ENCODE assay signal across 8 mouse cellular contexts in genomic region chr19:5389647-5390046, GRCm38 (mm10). TPM values are rescaled to one million over a fixed set of nuclear protein-coding genes. Genes with fewer than 3 reads are reported as not detected.
DNase-seq lines count a peak whose midpoint lies in the region; ATAC-seq and TF ChIP-seq lines count a peak whose summit lies in the region.

No protein-coding gene starts in this region.

- H3K4me3 ChIP-seq in bone marrow macrophage, adult 2 months (ENCODE audit: insufficient read depth, low read length) = peak overlapping the region; percentile 96
- H3K4me3 ChIP-seq in heart, embryonic 10.5 days = peak overlapping the region; percentile 99
- H3K4me3 ChIP-seq in kidney, postnatal 0 days (replicated peaks; ENCODE audit: low read depth, low read length) = peak overlapping the region; percentile 94
- H3K4me3 ChIP-seq in macrophage (ENCODE audit: inconsistent target) = peak overlapping the region; percentile 79
- peak overlapping the region; percentile 95 for H3K4me3 ChIP-seq in stomach, embryonic 14.5 days (ENCODE audit: low read depth, low read length)

- no peaks in the 10 kb centered on the region for H3K27me3 ChIP-seq in heart, embryonic 10.5 days (ENCODE audit: insufficient read depth, poor library complexity, severe bottlenecking)
- no peaks in the 10 kb centered on the region for H3K27me3 ChIP-seq in kidney, postnatal 0 days (ENCODE audit: insufficient read depth, low read length)
- no peaks in the 10 kb centered on the region for H3K27me3 ChIP-seq in stomach, embryonic 14.5 days (ENCODE audit: control insufficient read depth, insufficient read depth, low read length)

- peaks cover 35% of the 10 kb centered on the region for H3K79me2 ChIP-seq in macrophage (ENCODE audit: inconsistent target)

- no peaks in the 10 kb centered on the region for H3K9me3 ChIP-seq in heart, embryonic 10.5 days
- H3K9me3 ChIP-seq in kidney, postnatal 0 days (replicated peaks; ENCODE audit: low read length) = no peaks in the 10 kb centered on the region
- no peaks in the 10 kb centered on the region for H3K9me3 ChIP-seq in stomach, embryonic 14.5 days (ENCODE audit: control insufficient read depth, low read depth, low read length)

- H3K36me3 ChIP-seq in heart, embryonic 10.5 days = peaks cover 13% of the 10 kb centered on the region
- H3K36me3 ChIP-seq in kidney, postnatal 0 days (ENCODE audit: insufficient read depth, low read length) = peaks cover 10% of the 10 kb centered on the region; the same call in 1 of the 2 replicates
- H3K36me3 ChIP-seq in macrophage (ENCODE audit: inconsistent target) = peaks cover 9% of the 10 kb centered on the region; the same call in 1 of the 2 replicates
- H3K36me3 ChIP-seq in stomach, embryonic 14.5 days (ENCODE audit: control insufficient read depth, insufficient read depth, low read length) = peaks cover 12% of the 10 kb centered on the region; the same call in 1 of the 2 replicates

- H3K9ac ChIP-seq in kidney, postnatal 0 days (ENCODE audit: low read depth, low read length) = peak overlapping the region; percentile 98
- H3K9ac ChIP-seq in stomach, embryonic 14.5 days (replicated peaks; ENCODE audit: low read depth, low read length) = peak overlapping the region; percentile 37; the same call in 1 of the 2 replicates

- H3K27ac ChIP-seq in bone marrow macrophage, adult 2 months (ENCODE audit: insufficient read depth, low read depth, low read length) = peak overlapping the region; percentile 78
- peak overlapping the region; percentile 92 for H3K27ac ChIP-seq in heart, embryonic 10.5 days
- H3K27ac ChIP-seq in kidney, postnatal 0 days = peak overlapping the region; percentile 90
- H3K27ac ChIP-seq in macrophage = peak overlapping the region; percentile 66
- H3K27ac ChIP-seq in stomach, embryonic 14.5 days (ENCODE audit: low read length) = peak overlapping the region; percentile 52; the same call in 1 of the 2 replicates

- H3K4me2 ChIP-seq in kidney, postnatal 0 days (ENCODE audit: low read length) = peak overlapping the region; percentile 62
- H3K4me2 ChIP-seq in stomach, embryonic 14.5 days (replicated peaks; ENCODE audit: low read depth, low read length) = peak overlapping the region; percentile 86

- H3K4me1 ChIP-seq in bone marrow macrophage, adult 2 months (ENCODE audit: control insufficient read depth, insufficient read depth, low read length) = peaks cover 15% of the 10 kb centered on the region
- H3K4me1 ChIP-seq in heart, embryonic 10.5 days = peaks cover 45% of the 10 kb centered on the region
- H3K4me1 ChIP-seq in kidney, postnatal 0 days (replicated peaks; ENCODE audit: insufficient read depth, low read length) = peaks cover 7% of the 10 kb centered on the region; the same call in 1 of the 2 replicates
- H3K4me1 ChIP-seq in stomach, embryonic 14.5 days (ENCODE audit: control insufficient read depth, insufficient read depth, low read length) = peaks cover 19% of the 10 kb centered on the region

- no peak for TF ChIP-seq CTCF in bone marrow macrophage, adult 2 months (IDR thresholded peaks at IDR 0.05; ENCODE audit: low read depth, low read length)
- TF ChIP-seq CTCF in kidney, postnatal 0 days (IDR thresholded peaks at IDR 0.05; ENCODE audit: low read depth) = no peak

- no peak for ATAC-seq in kidney, postnatal 0 days (replicated peaks; ENCODE audit: low FRiP score, low read depth)
- ATAC-seq in stomach, embryonic 14.5 days (ENCODE audit: insufficient number of reproducible peaks, insufficient read depth, low FRiP score, low read depth) = no peak

- DNase-seq in adrenal gland, adult 2 months = peak; percentile 39
- DNase-seq in adrenal gland, postnatal 25 days = no peak
- DNase-seq in heart, embryonic 10.5 days (ENCODE audit: low spot score) = peak; percentile 85
- peak; percentile 69 for DNase-seq in kidney, postnatal 0 days (ENCODE audit: low spot score)
- DNase-seq in layer of hippocampus, adult 18-20 months (ENCODE audit: low spot score in 2 of 2) = no peak

- 31% methylated on average over 12 of the region's 12 CpGs for WGBS in heart, embryonic 10.5 days
- 9% methylated on average over 12 of the region's 12 CpGs for WGBS in kidney, postnatal 0 days
- WGBS in macrophage (ENCODE audit: missing documents) = 4% methylated on average over 12 of the region's 12 CpGs
- 20% methylated on average over 12 of the region's 12 CpGs for WGBS in stomach, embryonic 14.5 days

- TF ChIP-seq POLR2A in bone marrow macrophage, adult 2 months (IDR thresholded peaks at IDR 0.05; ENCODE audit: borderline replicate concordance, low read depth, low read length) = no peak

RNA-seq across cellular contexts. Expression of gene Sart1, which starts 1.1 kb away (rescaled TPM):
- 10 to 100 TPM; 72.2 to 88.9 TPM for total RNA-seq in adrenal gland, adult 2 months (2021)
- polyA plus RNA-seq in adrenal gland, adult 2 months (2012; rRNA removed) = 5.4 and 8.1 TPM in 2 replicates
- 49.8 and 93.4 TPM in 2 replicates for total RNA-seq in adrenal gland, postnatal 25 days (2021)
- polyA plus RNA-seq in bone marrow macrophage, adult 2 months (2012; ENCODE audit: insufficient read depth, insufficient read length, missing spikeins) = 103 and 110 TPM in 2 replicates
- 52.7 and 88.8 TPM in 2 replicates for polyA plus RNA-seq in heart, embryonic 10.5 days (2016; fragmentation: Nextera tagmentation; extraction: Ambion mirVana)
- polyA plus RNA-seq in kidney, postnatal 0 days (2015; fragmentation: Nextera tagmentation; extraction: Ambion mirVana) = 56.1 and 57.8 TPM in 2 replicates
- total RNA-seq in macrophage (2018; cell fraction: chromatin; rRNA removed) = 100 to 1,000 TPM in 14 of 26 experiments, 10 to 100 TPM in 12; 52.8 to 244 (median 105) TPM
- total RNA-seq in macrophage (2018; cell fraction: cytosol; rRNA removed) = 10 to 100 TPM; 30.0 to 51.4 (median 42.0) TPM
- total RNA-seq in macrophage (2018; cell fraction: nucleus; rRNA removed) = 100 to 1,000 TPM in 2 of 26 experiments, 10 to 100 TPM in 24; 44.6 to 130 (median 71.7) TPM
- polyA plus RNA-seq in macrophage (2018) = 31.4 to 48.9 TPM (median 32.4 TPM) in 3 replicates
- polyA plus RNA-seq in stomach, embryonic 14.5 days (2014; fragmentation: Nextera tagmentation; extraction: Ambion mirVana) = 56.3 and 65.0 TPM in 2 replicates
- total RNA-seq in layer of hippocampus, adult 18-20 months (2021) = 100 to 1,000 TPM in 1 of 2 experiments, 10 to 100 TPM in 1; 96.9 to 117 TPM

RNA-seq across cellular contexts. Expression of gene Tsga10ip, which starts 12.7 kb away (rescaled TPM):
- not detected for total RNA-seq in adrenal gland, adult 2 months (2021)
- polyA plus RNA-seq in adrenal gland, adult 2 months (2012; rRNA removed) = not detected in 2 replicates
- not detected in 2 replicates for total RNA-seq in adrenal gland, postnatal 25 days (2021)
- polyA plus RNA-seq in bone marrow macrophage, adult 2 months (2012; ENCODE audit: insufficient read depth, insufficient read length, missing spikeins) = not detected in 2 replicates
- polyA plus RNA-seq in heart, embryonic 10.5 days (2016; fragmentation: Nextera tagmentation; extraction: Ambion mirVana) = 1.2 and 1.8 TPM in 2 replicates
- 0.31 and 0.39 TPM in 2 replicates for polyA plus RNA-seq in kidney, postnatal 0 days (2015; fragmentation: Nextera tagmentation; extraction: Ambion mirVana)
- total RNA-seq in macrophage (2018; cell fraction: chromatin; rRNA removed) = not detected
- total RNA-seq in macrophage (2018; cell fraction: cytosol; rRNA removed) = not detected
- total RNA-seq in macrophage (2018; cell fraction: nucleus; rRNA removed) = not detected
- not detected in 3 replicates for polyA plus RNA-seq in macrophage (2018)
- polyA plus RNA-seq in stomach, embryonic 14.5 days (2014; fragmentation: Nextera tagmentation; extraction: Ambion mirVana) = 2.0 TPM in 1 of 2 replicates, not detected in the other
- total RNA-seq in layer of hippocampus, adult 18-20 months (2021) = under 1 TPM; 0.30 TPM

RNA-seq across cellular contexts. Expression of gene Banf1, which starts 22.7 kb away (rescaled TPM):
- total RNA-seq in adrenal gland, adult 2 months (2021) = 100 to 1,000 TPM; 138 to 155 TPM
- 99.6 and 110 TPM in 2 replicates for polyA plus RNA-seq in adrenal gland, adult 2 months (2012; rRNA removed)
- 148 and 160 TPM in 2 replicates for total RNA-seq in adrenal gland, postnatal 25 days (2021)
- polyA plus RNA-seq in bone marrow macrophage, adult 2 months (2012; ENCODE audit: insufficient read depth, insufficient read length, missing spikeins) = 102 and 103 TPM in 2 replicates
- 533 and 575 TPM in 2 replicates for polyA plus RNA-seq in heart, embryonic 10.5 days (2016; fragmentation: Nextera tagmentation; extraction: Ambion mirVana)
- 344 and 363 TPM in 2 replicates for polyA plus RNA-seq in kidney, postnatal 0 days (2015; fragmentation: Nextera tagmentation; extraction: Ambion mirVana)
- 1 to 10 TPM in 25 of 26 experiments, not detected in 1; 1.4 to 6.7 (median 2.6) TPM for total RNA-seq in macrophage (2018; cell fraction: chromatin; rRNA removed)
- 10 to 100 TPM; 50.8 to 78.1 (median 67.8) TPM for total RNA-seq in macrophage (2018; cell fraction: cytosol; rRNA removed)
- total RNA-seq in macrophage (2018; cell fraction: nucleus; rRNA removed) = 10 to 100 TPM in 21 of 26 experiments, 1 to 10 TPM in 5; 6.9 to 42.3 (median 17.3) TPM
- polyA plus RNA-seq in macrophage (2018) = 43.3 to 113 TPM (median 54.5 TPM) in 3 replicates
- polyA plus RNA-seq in stomach, embryonic 14.5 days (2014; fragmentation: Nextera tagmentation; extraction: Ambion mirVana) = 434 and 456 TPM in 2 replicates
- total RNA-seq in layer of hippocampus, adult 18-20 months (2021) = 10 to 100 TPM; 80.7 to 87.6 TPM

RNA-seq across cellular contexts. Expression of gene Eif1ad, which starts 23.1 kb away (rescaled TPM):
- total RNA-seq in adrenal gland, adult 2 months (2021) = 10 to 100 TPM; 22.5 to 23.7 TPM
- 22.2 and 27.2 TPM in 2 replicates for polyA plus RNA-seq in adrenal gland, adult 2 months (2012; rRNA removed)
- total RNA-seq in adrenal gland, postnatal 25 days (2021) = 25.0 and 25.1 TPM in 2 replicates
- 20.8 and 26.3 TPM in 2 replicates for polyA plus RNA-seq in bone marrow macrophage, adult 2 months (2012; ENCODE audit: insufficient read depth, insufficient read length, missing spikeins)
- 58.0 and 72.6 TPM in 2 replicates for polyA plus RNA-seq in heart, embryonic 10.5 days (2016; fragmentation: Nextera tagmentation; extraction: Ambion mirVana)
- polyA plus RNA-seq in kidney, postnatal 0 days (2015; fragmentation: Nextera tagmentation; extraction: Ambion mirVana) = 30.8 and 34.0 TPM in 2 replicates
- 10 to 100 TPM in 13 of 26 experiments, 1 to 10 TPM in 13; 2.1 to 20.1 (median 10.3) TPM for total RNA-seq in macrophage (2018; cell fraction: chromatin; rRNA removed)
- total RNA-seq in macrophage (2018; cell fraction: cytosol; rRNA removed) = 10 to 100 TPM; 13.2 to 25.4 (median 19.2) TPM
- 10 to 100 TPM in 15 of 26 experiments, 1 to 10 TPM in 11; 3.8 to 25.5 (median 11.4) TPM for total RNA-seq in macrophage (2018; cell fraction: nucleus; rRNA removed)
- polyA plus RNA-seq in macrophage (2018) = 12.7 to 36.5 TPM (median 17.7 TPM) in 3 replicates
- polyA plus RNA-seq in stomach, embryonic 14.5 days (2014; fragmentation: Nextera tagmentation; extraction: Ambion mirVana) = 44.3 and 45.9 TPM in 2 replicates
- 10 to 100 TPM; 20.2 to 22.0 TPM for total RNA-seq in layer of hippocampus, adult 18-20 months (2021)

RNA-seq across cellular contexts. Expression of gene Drap1, which starts 35.1 kb away (rescaled TPM):
- 100 to 1,000 TPM; 273 to 290 TPM for total RNA-seq in adrenal gland, adult 2 months (2021)
- polyA plus RNA-seq in adrenal gland, adult 2 months (2012; rRNA removed) = 127 and 159 TPM in 2 replicates
- total RNA-seq in adrenal gland, postnatal 25 days (2021) = 182 and 221 TPM in 2 replicates
- 160 and 167 TPM in 2 replicates for polyA plus RNA-seq in bone marrow macrophage, adult 2 months (2012; ENCODE audit: insufficient read depth, insufficient read length, missing spikeins)
- polyA plus RNA-seq in heart, embryonic 10.5 days (2016; fragmentation: Nextera tagmentation; extraction: Ambion mirVana) = 173 and 209 TPM in 2 replicates
- polyA plus RNA-seq in kidney, postnatal 0 days (2015; fragmentation: Nextera tagmentation; extraction: Ambion mirVana) = 237 and 246 TPM in 2 replicates
- total RNA-seq in macrophage (2018; cell fraction: chromatin; rRNA removed) = 10 to 100 TPM; 12.7 to 72.1 (median 42.4) TPM
- 100 to 1,000 TPM; 135 to 197 (median 175) TPM for total RNA-seq in macrophage (2018; cell fraction: cytosol; rRNA removed)
- total RNA-seq in macrophage (2018; cell fraction: nucleus; rRNA removed) = 100 to 1,000 TPM in 1 of 26 experiments, 10 to 100 TPM in 25; 36.9 to 107 (median 65.4) TPM
- polyA plus RNA-seq in macrophage (2018) = 147 to 170 TPM (median 156 TPM) in 3 replicates
- polyA plus RNA-seq in stomach, embryonic 14.5 days (2014; fragmentation: Nextera tagmentation; extraction: Ambion mirVana) = 191 and 198 TPM in 2 replicates
- 100 to 1,000 TPM; 347 to 383 TPM for total RNA-seq in layer of hippocampus, adult 18-20 months (2021)

Comparison
In these comparisons a context has a peak if more than half of its experiments do, and no peak if none do; other contexts are left out.
1. DNase-seq: peak in adrenal gland, adult 2 months (single experiment), heart, embryonic 10.5 days (single experiment) and kidney, postnatal 0 days (single experiment); none in adrenal gland, postnatal 25 days (single experiment) and layer of hippocampus, adult 18-20 months (0 of 2).
2. Peak in every context shown above with its lines, with median percentiles within 50 percentile points of each other: H3K27ac ChIP-seq and H3K4me3 ChIP-seq.